Mouse (Mus musculus) MEL (cell line): Measurements from ENCODE around the gene Sar1a. TPM values are rescaled to one million over a fixed set of nuclear protein-coding genes. Genes with fewer than 3 reads are reported as not detected.

Experiments used
- DNase-seq: peaks from one replicate; pipeline ENCODE4 v3.0.0; 2011; ENCODE audit warnings: low read depth, low spot score
- H3K27ac ChIP-seq: 2 replicates; pipeline ENCODE4 v1.5.1; 2012; ENCODE audit warnings: low read depth, mild to moderate bottlenecking, control low read depth, low read length, moderate library complexity; ENCODE audit not compliant: control insufficient read depth
- H3K27me3 ChIP-seq, 2 experiments: fragments of 150-350 bp in 1 of 2; sonication (generic) in 1 of 2; 2 replicates each; pipeline ENCODE4 v1.6.1; 2012; ENCODE audit warnings: low read length in 2 of 2, mild to moderate bottlenecking in 2 of 2, improper control_type of control experiment in 1 of 2, moderate library complexity in 1 of 2; ENCODE audit not compliant: insufficient read depth in 2 of 2, control insufficient read depth in 1 of 2
- H3K36me3 ChIP-seq, 2 experiments: 2 replicates each; pipeline ENCODE4 v1.6.1; 2012 to 2014; ENCODE audit warnings: low read length in 2 of 2, improper control_type of control experiment in 1 of 2, inconsistent platforms in 1 of 2, mild to moderate bottlenecking in 1 of 2; ENCODE audit not compliant: insufficient read depth in 2 of 2, control insufficient read depth in 1 of 2
- H3K4me1 ChIP-seq, 2 experiments: fragments of 150-350 bp in 1 of 2; sonication (generic) in 1 of 2; 2 replicates each; pipeline ENCODE4 v1.6.1; 2012; ENCODE audit warnings: low read length in 2 of 2, improper control_type of control experiment in 1 of 2, mild to moderate bottlenecking in 1 of 2; ENCODE audit not compliant: insufficient read depth in 2 of 2, control insufficient read depth in 1 of 2
- H3K4me3 ChIP-seq, 2 experiments: fragments of 150-350 bp in 1 of 2; sonication (generic) in 1 of 2; 2 replicates each; pipeline ENCODE4 v1.5.1; 2012; ENCODE audit warnings: low read depth in 2 of 2, low read length in 2 of 2, mild to moderate bottlenecking in 2 of 2, moderate library complexity in 2 of 2, control low read depth in 1 of 2, improper control_type of control experiment in 1 of 2; ENCODE audit not compliant: control insufficient read depth in 1 of 2, insufficient read depth in 1 of 2
- H3K79me2 ChIP-seq: 2 replicates; pipeline ENCODE4 v1.6.1; 2012; ENCODE audit warnings: mild to moderate bottlenecking, low read length, moderate library complexity; ENCODE audit not compliant: control insufficient read depth, poor library complexity, insufficient read depth
- H3K9ac ChIP-seq: 2 replicates; pipeline ENCODE4 v1.6.1; 2012; ENCODE audit warnings: low read depth, mild to moderate bottlenecking, control low read depth, low read length, moderate library complexity; ENCODE audit not compliant: control insufficient read depth, poor library complexity, severe bottlenecking
- H3K9me3 ChIP-seq: fragments of 150-350 bp; sonication (generic); replicated peaks from 2 replicates; pipeline ENCODE4 v1.6.1; 2012; ENCODE audit warnings: mild to moderate bottlenecking, low read length, improper control_type of control experiment, moderate library complexity; ENCODE audit not compliant: insufficient read depth
- BHLHE40 ChIP-seq: IDR thresholded peaks from 2 replicates; pipeline ENCODE4 v1.6.1; 2012; ENCODE audit warnings: low read depth, mild to moderate bottlenecking, inconsistent platforms, low read length, improper control_type of control experiment, borderline replicate concordance
- CHD1 ChIP-seq: IDR thresholded peaks from 2 replicates; pipeline ENCODE4 v1.6.1; 2012; ENCODE audit warnings: low read depth, mild to moderate bottlenecking, inconsistent platforms, low read length, improper control_type of control experiment
- CHD2 ChIP-seq: IDR thresholded peaks from 2 replicates; pipeline ENCODE4 v1.6.1; 2011; ENCODE audit warnings: low read length, improper control_type of control experiment
- E2F4 ChIP-seq: IDR thresholded peaks from 2 replicates; pipeline ENCODE4 v1.6.1; 2011; ENCODE audit warnings: low read depth, low read length, improper control_type of control experiment, borderline replicate concordance
- GABPA ChIP-seq: IDR thresholded peaks from 2 replicates; pipeline ENCODE4 v1.6.1; 2012; ENCODE audit warnings: low read depth, mild to moderate bottlenecking, inconsistent platforms, low read length, improper control_type of control experiment, moderate library complexity
- JUND ChIP-seq: IDR thresholded peaks from 2 replicates; pipeline ENCODE4 v1.6.1; 2011; ENCODE audit warnings: low read depth, mild to moderate bottlenecking, improper control_type of control experiment, low read length
- MEF2A ChIP-seq: IDR thresholded peaks from 2 replicates; pipeline ENCODE4 v1.6.1; 2014; ENCODE audit warnings: low read depth, mild to moderate bottlenecking, inconsistent platforms, low read length, improper control_type of control experiment; ENCODE audit not compliant: poor library complexity, insufficient replicate concordance, severe bottlenecking; ENCODE audit errors: extremely low read depth
- MYC ChIP-seq: IDR thresholded peaks from 2 replicates; pipeline ENCODE4 v1.6.1; 2011; ENCODE audit warnings: low read depth, mild to moderate bottlenecking, low read length, improper control_type of control experiment, moderate library complexity
- NRF1 ChIP-seq: IDR thresholded peaks from 2 replicates; pipeline ENCODE4 v1.6.1; 2014; ENCODE audit warnings: low read depth, mild to moderate bottlenecking, inconsistent platforms, low read length, improper control_type of control experiment, moderate library complexity; ENCODE audit not compliant: poor library complexity, insufficient read depth, severe bottlenecking
- POLR2A ChIP-seq, 2 experiments: IDR thresholded peaks; 2 replicates each; pipeline ENCODE4 v1.6.1; 2011 to 2012; ENCODE audit warnings: low read length in 2 of 2, mild to moderate bottlenecking in 2 of 2, control low read depth in 1 of 2, improper control_type of control experiment in 1 of 2, low read depth in 1 of 2, moderate library complexity in 1 of 2; ENCODE audit not compliant: control insufficient read depth in 1 of 2, insufficient read depth in 1 of 2, poor library complexity in 1 of 2
- POLR2AphosphoS5 ChIP-seq: IDR thresholded peaks from 2 replicates; pipeline ENCODE4 v1.6.1; 2012; ENCODE audit warnings: low read depth, borderline replicate concordance, mild to moderate bottlenecking, inconsistent platforms, low read length, moderate library complexity, mixed read lengths
- RCOR1 ChIP-seq: IDR thresholded peaks from 2 replicates; pipeline ENCODE4 v1.6.1; 2012; ENCODE audit warnings: low read depth, mild to moderate bottlenecking, inconsistent platforms, low read length, improper control_type of control experiment
- SMC3 ChIP-seq: IDR thresholded peaks from 2 replicates; pipeline ENCODE4 v1.6.1; 2011; ENCODE audit warnings: low read depth, low read length, improper control_type of control experiment
- TAL1 ChIP-seq: IDR thresholded peaks from 2 replicates; pipeline ENCODE4 v1.6.1; 2012; ENCODE audit warnings: mild to moderate bottlenecking, inconsistent platforms, low read length, moderate library complexity, mixed read lengths
- TBP ChIP-seq: IDR thresholded peaks from 2 replicates; pipeline ENCODE4 v1.8.0; 2011; ENCODE audit warnings: low read depth, low read length, improper control_type of control experiment
- UBTF ChIP-seq: IDR thresholded peaks from 2 replicates; pipeline ENCODE4 v1.6.1; 2012; ENCODE audit warnings: low read depth, mild to moderate bottlenecking, inconsistent platforms, low read length, improper control_type of control experiment, moderate library complexity, borderline replicate concordance; ENCODE audit not compliant: insufficient read depth
- polyA plus RNA-seq, 2 experiments: library from polyadenylated mRNA; stranded (reverse) in 1 of 2; unstranded in 1 of 2; fragments of >175 nt in 1 of 2; fragments of >200 nt in 1 of 2; gene quantifications; 2 replicates each; pipeline versions ENCODE4 v1.2.1 to v1.2.4; 2012; ENCODE audit warnings: low replicate concordance in 2 of 2, low read depth in 1 of 2; ENCODE audit not compliant: insufficient read length in 2 of 2, insufficient read depth in 1 of 2, missing spikeins in 1 of 2
- total RNA-seq: library from RNA; depleted of rRNA; stranded (reverse); fragments of 300-350 nt; gene quantifications from 2 replicates; pipeline ENCODE4 v1.2.3, GENCODE M21; 2012

The Sar1a gene
- total and polyA plus RNA-seq, 3 experiments, result 133 to 135 TPM; not detected in 1

- Histone ChIP-seq H3K9ac (no peak overlapping the region), H3K4me3 (no peak overlapping the region), H3K79me2 (no peaks in the 10 kb centered on the region), H3K27ac (no peak overlapping the region), H3K4me1 (no peaks in the 10 kb centered on the region), H3K9me3 (no peaks in the 10 kb centered on the region), H3K36me3 (no peaks in the 10 kb centered on the region), H3K27me3 (peaks cover 3 to 11% of the 10 kb centered on the region in 2 experiments)
- TF ChIP-seq RCOR1, result no peak
- no peak for TF ChIP-seq NRF1
- TF ChIP-seq POLR2A (IDR thresholded peaks at IDR 0.05; ENCODE audit: control insufficient read depth in 1 of 2, insufficient read depth in 1 of 2, low read depth in 1 of 2, low read length in 2 of 2, poor library complexity in 1 of 2), result no peak
- TF ChIP-seq MYC, result no peak
- no peak for TF ChIP-seq TBP
- TF ChIP-seq SMC3, result no peak
- TF ChIP-seq E2F4, result no peak
- TF ChIP-seq UBTF, result no peak
- TF ChIP-seq GABPA, result no peak
- no peak for TF ChIP-seq BHLHE40
- TF ChIP-seq MEF2A, result no peak
- no peak for TF ChIP-seq TAL1
- TF ChIP-seq CHD2, result no peak
- no peak for TF ChIP-seq POLR2AphosphoS5
- no peak for TF ChIP-seq CHD1
- no peak for DNase-seq
Observed at GRCm38 (mm10) chr10:61640363-61640762, 39.7 kb upstream of the Sar1a start.

GRCm38 (mm10) chr10:61646557-61646956 is 33.5 kb upstream of the Sar1a start:
- Histone ChIP-seq H3K27ac (no peak overlapping the region), H3K4me3 (no peak overlapping the region)

More at GRCm38 (mm10) chr10:61646557-61646956, 33.5 kb upstream of the Sar1a start:
- no peak for TF ChIP-seq JUND
- TF ChIP-seq, all 39 proteins: peak for 0
- H3K9ac ChIP-seq, result no peak overlapping the region
- H3K27me3 ChIP-seq, result peaks cover 0 to 7% of the 10 kb centered on the region in 2 experiments; a peak in 2 of 4 replicates
- peaks cover 18% of the 10 kb centered on the region for H3K79me2 ChIP-seq
- H3K9me3 ChIP-seq, result no peaks in the 10 kb centered on the region
- H3K4me1 ChIP-seq, result peaks cover 0 to 10% of the 10 kb centered on the region in 2 experiments; a peak in 3 of 4 replicates
- peaks cover 0 to 15% of the 10 kb centered on the region in 2 experiments; a peak in 2 of 4 replicates for H3K36me3 ChIP-seq
- no peak for DNase-seq
